Mouse (Mus musculus) kidney, postnatal 14 days (tissue): Measurements from ENCODE around the gene Myh7.
A peak's percentile ranks its signal among the peaks of the same experiment; 100 is the strongest.

Source experiments
- DNase-seq: peaks from one replicate; pipeline ENCODE4 v3.0.0; 2022; ENCODE audit warnings: mixed read lengths

The Myh7 gene

DNA sequence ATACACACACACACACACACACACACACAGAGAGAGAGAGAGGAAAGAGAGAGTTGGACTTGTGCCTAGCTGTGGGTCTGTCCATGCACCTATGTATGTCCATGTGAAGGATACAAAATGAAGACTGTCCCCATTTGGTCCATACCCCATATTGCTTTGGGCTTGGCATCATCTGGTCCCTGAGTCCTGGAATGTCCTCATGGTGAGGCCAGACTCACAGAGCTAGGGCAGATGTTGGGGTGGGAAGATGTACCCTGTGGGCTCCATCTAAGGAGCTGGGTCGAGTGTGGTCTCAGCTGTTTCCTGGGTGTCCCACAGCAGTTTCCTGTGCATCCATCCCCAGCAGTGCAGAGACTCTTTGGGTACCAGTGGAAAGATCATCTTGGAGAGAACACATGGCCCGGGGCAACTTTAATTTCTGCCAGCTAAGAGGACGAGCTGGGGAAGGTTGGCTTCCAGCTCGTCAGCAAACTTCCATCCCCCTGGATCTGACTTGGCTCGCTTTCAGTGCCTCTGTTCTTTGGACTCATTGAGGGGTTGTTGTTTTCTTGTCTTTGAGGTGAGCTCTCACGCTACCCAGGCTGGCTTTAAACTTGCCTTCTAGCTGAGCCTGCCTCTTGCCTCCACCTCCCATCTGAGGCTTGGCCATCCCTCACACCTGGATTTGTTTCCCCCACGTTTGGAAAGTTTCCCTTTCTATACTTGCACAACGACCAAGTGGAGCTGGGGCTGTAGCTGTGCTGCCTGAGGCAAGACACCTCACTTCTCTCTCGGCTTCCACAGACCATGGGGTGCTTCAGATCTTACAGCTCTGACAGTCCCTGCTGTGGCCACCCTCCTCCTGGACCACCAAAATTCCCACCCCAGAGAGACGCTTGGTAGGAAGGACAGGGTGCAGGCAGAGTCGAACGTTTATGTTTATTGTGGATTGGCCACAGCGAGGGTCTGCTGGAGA is 53.1 kb downstream of the Myh7 start:
- DNase-seq, result peak; percentile 62

GRCm38 (mm10) chr14:54940176-54940530 is 54.3 kb downstream of the Myh7 start:
- DNase-seq, result peak; percentile 41

- DNase-seq, result peak; percentile 84
These were observed 54.8 kb downstream of the Myh7 start for GRCm38 (mm10) chr14:54939434-54940175.

GRCm38 (mm10) chr14:54938431-54939219 is 55.8 kb downstream of the Myh7 start:
- DNase-seq, result no peak

DNA sequence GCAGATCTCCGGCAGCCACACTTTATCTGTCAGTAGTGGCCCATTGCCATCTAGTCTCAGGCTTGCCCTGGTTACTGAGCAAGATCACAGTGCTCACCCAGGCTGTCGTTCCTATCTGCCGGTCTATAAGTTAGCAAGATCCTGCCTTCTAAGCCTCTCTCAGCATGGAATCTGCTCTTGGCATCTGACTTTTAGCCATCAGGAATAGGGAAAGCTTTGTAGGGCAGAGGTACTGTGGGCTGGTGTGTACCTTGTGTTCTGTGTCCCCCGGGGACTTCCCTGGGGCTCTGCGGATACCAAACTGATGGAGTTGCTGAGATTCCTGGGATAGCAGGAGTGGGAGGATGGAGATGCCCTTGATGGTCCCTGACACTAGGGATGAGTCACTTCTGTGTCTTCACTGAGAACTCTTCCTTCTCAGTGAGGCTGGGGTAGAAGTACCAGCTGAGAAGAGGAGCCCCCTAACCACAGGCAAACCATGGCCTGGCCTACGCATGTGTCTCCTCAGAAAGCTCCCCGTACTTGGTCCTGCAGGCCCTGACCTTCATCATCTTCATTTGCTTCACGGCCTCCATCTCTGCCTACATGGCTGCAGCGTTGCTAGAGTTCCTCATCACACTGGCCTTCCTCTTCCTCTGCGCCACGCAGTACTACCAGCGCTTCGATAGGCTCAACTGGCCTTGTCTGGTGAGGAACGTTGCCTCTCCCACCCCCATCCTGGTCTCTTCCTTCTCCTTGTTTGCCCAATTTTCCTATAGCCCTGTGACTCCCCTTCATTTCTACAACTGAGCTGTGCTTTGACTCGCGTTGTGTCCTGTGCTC is 56.9 kb downstream of the Myh7 start:
- no peak for DNase-seq

DNA sequence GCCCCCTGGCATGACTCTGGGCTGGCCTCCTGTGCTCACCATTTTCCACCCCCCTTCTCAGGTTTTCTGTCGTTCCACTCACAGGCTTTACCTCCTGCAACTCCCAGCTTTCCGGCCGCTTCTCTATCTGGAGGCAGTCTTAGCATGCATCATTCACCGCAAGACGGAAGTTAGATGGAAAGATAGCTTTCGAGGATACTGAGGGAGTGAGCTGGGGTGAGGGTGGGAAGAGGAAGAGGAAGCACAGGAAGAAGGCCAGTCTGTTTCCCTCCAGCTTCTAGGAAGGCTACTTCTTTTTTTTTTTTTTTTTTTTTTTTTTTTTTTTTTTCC is 57.6 kb downstream of the Myh7 start:
- DNase-seq, result no peak

GRCm38 (mm10) chr14:54935904-54936830 is 58.3 kb downstream of the Myh7 start, which contains the start of gene Cmtm5:
Gene Cmtm5 (plus strand): TSS chr14:54936261.
- DNase-seq, result no peak

DNA sequence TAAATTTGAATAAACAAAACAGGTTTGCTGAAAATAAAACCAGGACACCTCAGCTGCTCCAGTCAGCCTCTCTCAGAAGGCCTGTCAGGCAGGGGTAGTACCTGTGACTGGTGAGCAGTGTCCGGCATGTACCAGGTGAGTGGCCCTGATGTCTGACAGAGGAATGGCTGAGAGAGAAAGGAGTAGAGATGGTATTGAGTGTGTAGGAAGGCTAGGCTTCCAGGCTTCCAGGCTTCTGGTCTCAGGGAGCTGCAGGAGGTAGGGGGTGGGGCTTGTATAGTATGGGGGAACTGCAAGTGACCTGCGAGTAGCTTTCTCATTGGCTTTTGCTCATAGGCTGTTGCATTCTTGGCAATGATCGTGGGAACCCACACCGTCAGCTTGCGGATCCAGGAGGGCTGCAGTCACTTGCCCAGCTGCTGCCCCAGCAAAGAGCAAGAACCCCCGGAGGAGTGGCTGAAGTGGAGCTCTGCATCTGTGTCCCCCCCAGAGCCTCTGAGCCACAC is 61.7 kb downstream of the Myh7 start, which contains the start of gene Il25:
TSS of gene Il25 (plus strand) at position 51 of the 506 bp plus-strand sequence.
- no peak for DNase-seq

- DNase-seq, result no peak
These were observed 64.0 kb downstream of the Myh7 start for GRCm38 (mm10) chr14:54930431-54930830.

GRCm38 (mm10) chr14:54929801-54930200 is 64.6 kb downstream of the Myh7 start:
- DNase-seq, result no peak

GRCm38 (mm10) chr14:54927296-54927695 is 67.1 kb downstream of the Myh7 start:
- no peak for DNase-seq

DNA sequence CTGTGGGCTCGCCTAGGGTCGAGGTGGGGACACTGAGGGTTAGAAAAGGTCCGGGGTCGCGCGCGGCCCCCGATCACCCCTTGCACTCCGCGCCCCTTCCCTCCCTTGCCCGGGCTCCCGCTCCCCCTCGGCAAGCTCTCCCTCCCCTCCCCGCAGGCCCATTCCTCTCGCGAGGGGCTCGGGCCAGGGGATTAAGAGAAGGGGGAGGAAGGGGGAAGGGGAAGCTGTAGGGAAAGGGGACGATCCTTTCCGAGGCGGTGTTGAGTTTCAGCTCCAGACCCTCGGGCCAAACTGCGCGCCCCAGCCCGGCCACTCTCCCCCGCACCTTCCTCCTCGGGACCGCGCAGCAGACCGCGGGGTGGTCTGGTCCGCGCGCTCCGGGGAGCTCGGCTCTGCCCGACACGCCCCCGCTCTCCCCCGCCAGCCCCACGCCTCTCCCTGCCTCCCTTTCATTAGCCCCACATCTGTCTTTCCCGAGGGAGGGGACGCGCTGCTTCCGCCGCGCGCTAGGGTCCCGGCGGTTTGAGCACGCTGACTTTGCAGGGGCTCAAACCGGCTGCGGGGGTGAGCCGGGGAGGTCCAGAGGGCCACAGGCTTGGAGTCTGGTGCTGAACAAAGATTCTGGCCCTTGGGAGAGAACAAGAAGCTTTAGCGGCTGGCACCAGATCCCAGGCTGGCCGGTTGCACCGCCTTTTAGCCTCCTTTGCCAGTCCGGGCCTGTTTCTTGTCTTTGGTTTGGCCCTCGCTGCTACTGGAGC is 67.8 kb downstream of the Myh7 start:
- peak; percentile 55 for DNase-seq

DNA sequence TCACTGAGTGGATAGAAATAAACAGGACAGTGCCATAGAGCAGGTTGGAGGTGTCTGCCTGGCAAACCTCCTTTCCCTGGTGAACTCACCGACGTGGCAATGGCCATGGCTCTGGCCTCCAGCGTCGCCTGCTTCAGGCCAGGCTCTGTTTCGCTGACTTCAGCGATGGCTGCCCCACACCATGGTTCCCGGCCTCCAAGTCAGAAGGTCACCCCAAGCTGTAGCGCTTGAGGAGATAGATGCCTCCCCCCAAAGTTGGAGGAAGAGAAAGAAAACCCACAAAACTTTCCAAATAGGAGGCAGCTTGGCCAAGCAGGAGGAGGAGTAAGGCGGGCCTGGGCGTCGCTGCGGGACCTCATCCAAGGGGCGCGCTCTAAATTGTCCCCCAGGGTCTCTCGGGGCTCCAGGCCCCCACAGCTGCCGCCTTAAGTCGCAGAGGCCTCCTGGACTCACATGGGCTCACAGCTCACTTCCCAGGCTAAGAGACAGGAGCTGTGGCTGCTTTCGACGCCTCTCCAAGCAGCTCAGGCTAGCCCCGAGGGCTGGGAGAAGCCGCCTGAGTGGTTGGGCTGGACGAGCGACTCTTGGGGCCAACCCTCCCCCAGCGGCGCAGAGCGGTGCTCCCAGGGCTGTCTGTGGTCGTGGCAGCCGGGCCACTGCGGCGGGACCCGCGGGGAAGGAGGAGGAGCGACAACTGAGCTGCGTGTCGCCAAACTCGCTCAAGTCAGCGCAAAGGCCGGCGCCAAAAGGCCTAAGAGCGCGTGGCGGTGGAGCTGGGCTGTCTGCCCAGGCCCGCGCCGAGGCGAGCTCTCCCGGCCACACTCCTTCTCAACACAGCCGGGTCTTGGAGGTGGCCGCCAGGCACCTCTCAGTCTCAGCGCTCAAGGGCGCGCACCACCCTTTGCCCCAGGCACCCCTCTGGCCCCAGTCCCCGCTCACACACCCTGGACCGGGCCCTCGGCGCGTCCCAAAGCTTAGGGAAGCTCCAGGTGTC is 68.8 kb downstream of the Myh7 start, which contains the start of gene Efs:
TSS of gene Efs (minus strand) at position 778 of the 994 bp plus-strand sequence.
- peak; percentile 72 for DNase-seq

DNA sequence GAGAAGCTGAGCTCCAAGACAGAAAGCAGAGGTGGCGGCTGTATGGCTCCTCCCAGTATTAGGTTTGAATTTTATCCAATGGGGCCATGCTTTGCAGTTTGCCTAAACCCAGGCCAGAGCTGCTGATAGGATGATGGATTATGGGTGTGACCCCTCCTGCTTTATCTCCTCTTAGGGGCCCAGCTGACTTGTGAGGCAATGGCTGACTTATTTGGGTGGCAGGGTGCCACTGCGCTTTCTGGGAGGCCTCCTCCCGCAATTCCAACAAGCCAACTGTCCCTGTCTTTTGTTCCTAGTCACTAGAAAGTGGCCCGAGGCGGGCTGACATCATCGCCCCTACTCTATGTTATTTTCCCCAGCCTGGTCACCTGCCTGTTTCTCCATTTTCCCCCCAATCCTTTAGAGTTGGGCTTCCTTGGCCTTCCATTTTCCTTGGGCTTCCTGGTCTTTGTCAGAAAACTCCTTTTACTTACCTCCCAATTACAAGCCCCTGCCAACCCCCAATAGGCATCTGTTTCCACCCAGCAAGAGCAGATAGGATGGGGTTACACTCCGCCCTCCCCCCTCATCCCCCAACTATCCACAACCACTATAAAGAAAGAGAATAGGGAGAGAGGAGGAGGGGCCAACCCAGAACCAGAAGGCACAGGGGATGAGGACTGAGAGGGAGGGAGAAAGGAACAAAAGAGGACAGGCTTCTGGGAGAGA is 69.6 kb downstream of the Myh7 start:
- DNase-seq, result peak; percentile 33
